Mouse (Mus musculus) telencephalon, adult 2 months (tissue): ENCODE data around the gene Ephb6.
A peak's percentile ranks its signal among the peaks of the same experiment; 100 is the strongest.

ENCODE experiments used
- DNase-seq: peaks from one replicate; pipeline ENCODE4 v3.0.0-alpha.2; 2011; ENCODE audit warnings: low read depth, low spot score

Ephb6 gene

GRCm38 (mm10) chr6:41622661-41623060, 17.4 kb downstream of the Ephb6 start:
- DNase-seq = no peak

- no peak for DNase-seq
Measured at GRCm38 (mm10) chr6:41628180-41628579, 22.9 kb downstream of the Ephb6 start.

- no peak for DNase-seq
Measured at GRCm38 (mm10) chr6:41630791-41631190, 25.5 kb downstream of the Ephb6 start.

- peak; percentile 69 for DNase-seq
Measured at GRCm38 (mm10) chr6:41631549-41631948, 26.3 kb downstream of the Ephb6 start.

- no peak for DNase-seq
Measured at GRCm38 (mm10) chr6:41635211-41635610, 29.9 kb downstream of the Ephb6 start.

- DNase-seq = no peak
Measured at GRCm38 (mm10) chr6:41636178-41636577, 30.9 kb downstream of the Ephb6 start, which contains the start of gene Trpv6. Gene Trpv6 (minus strand): TSS chr6:41636405.

- DNase-seq = no peak
Measured at GRCm38 (mm10) chr6:41637393-41637792, 32.1 kb downstream of the Ephb6 start.

GRCm38 (mm10) chr6:41637927-41638506, 32.7 kb downstream of the Ephb6 start:
- DNase-seq = no peak

GRCm38 (mm10) chr6:41640449-41640848, 35.2 kb downstream of the Ephb6 start:
- DNase-seq = no peak

GRCm38 (mm10) chr6:41641173-41641866, 36.0 kb downstream of the Ephb6 start:
- no peak for DNase-seq

- no peak for DNase-seq
Measured at GRCm38 (mm10) chr6:41642765-41643164, 37.5 kb downstream of the Ephb6 start.

- DNase-seq = no peak
Measured at GRCm38 (mm10) chr6:41643227-41643626, 37.9 kb downstream of the Ephb6 start.

- no peak for DNase-seq
Measured at GRCm38 (mm10) chr6:41646220-41646619, 40.9 kb downstream of the Ephb6 start.

- no peak for DNase-seq
Measured at GRCm38 (mm10) chr6:41646672-41647071, 41.4 kb downstream of the Ephb6 start.

GRCm38 (mm10) chr6:41653173-41653572, 47.9 kb downstream of the Ephb6 start:
- no peak for DNase-seq

- DNase-seq = no peak
Measured at GRCm38 (mm10) chr6:41654648-41655047, 49.4 kb downstream of the Ephb6 start.

GRCm38 (mm10) chr6:41658487-41658886, 53.2 kb downstream of the Ephb6 start:
- DNase-seq = no peak

- DNase-seq = no peak
Measured at GRCm38 (mm10) chr6:41662320-41662719, 57.0 kb downstream of the Ephb6 start.
